Mouse (Mus musculus): ENCODE measurements around the gene Zgrf1. TPM values are rescaled to one million over a fixed set of nuclear protein-coding genes. Genes with fewer than 3 reads are reported as not detected.

The Zgrf1 gene
- total and polyA plus RNA-seq, 2 experiments from 2014 or later = 1.3 to 3.8 TPM

GRCm38 (mm10) chr3:127520300-127520699 lies 33.0 kb upstream of the Zgrf1 start:
- TF ChIP-seq CTCF (IDR thresholded peaks at IDR 0.05; ENCODE audit: low read depth) = no peak
- H3K9me3 ChIP-seq (ENCODE audit: low read length) = no peaks in the 10 kb centered on the region
- no peak overlapping the region for H3K4me2 ChIP-seq (ENCODE audit: low read depth)
- H3K27me3 ChIP-seq (ENCODE audit: insufficient read depth, low read length) = no peaks in the 10 kb centered on the region
- no peaks in the 10 kb centered on the region for H3K36me3 ChIP-seq (ENCODE audit: insufficient read depth)
- H3K27ac ChIP-seq (ENCODE audit: low read depth, low read length) = no peak overlapping the region
- no peak overlapping the region for H3K9ac ChIP-seq
- no peak overlapping the region for H3K4me3 ChIP-seq (ENCODE audit: low read depth, low read length)
- ATAC-seq (no peak), DNase-seq (no peak)
- no peaks in the 10 kb centered on the region for H3K4me1 ChIP-seq (ENCODE audit: insufficient read depth)
- 86% methylated on average over 6 of the region's 6 CpGs for WGBS

- no peaks in the 10 kb centered on the region for H3K9me3 ChIP-seq (ENCODE audit: low read length)
- TF ChIP-seq CTCF (IDR thresholded peaks at IDR 0.05; ENCODE audit: low read depth) = no peak
- no peak overlapping the region for H3K4me3 ChIP-seq (ENCODE audit: low read depth, low read length)
- H3K4me1 ChIP-seq (ENCODE audit: insufficient read depth) = no peaks in the 10 kb centered on the region
- H3K27me3 ChIP-seq (ENCODE audit: insufficient read depth, low read length) = no peaks in the 10 kb centered on the region
- ATAC-seq (no peak), DNase-seq (no peak)
- 79% methylated on average over 10 of the region's 10 CpGs for WGBS
- no peak overlapping the region for H3K9ac ChIP-seq
- H3K4me2 ChIP-seq (ENCODE audit: low read depth) = no peak overlapping the region
- no peak overlapping the region for H3K27ac ChIP-seq (ENCODE audit: low read depth, low read length)
- no peaks in the 10 kb centered on the region for H3K36me3 ChIP-seq (ENCODE audit: insufficient read depth)
Measured at GRCm38 (mm10) chr3:127521156-127521555, 32.1 kb upstream of the Zgrf1 start.

GRCm38 (mm10) chr3:127525188-127525819 lies 28.0 kb upstream of the Zgrf1 start:
- H3K4me1 ChIP-seq (ENCODE audit: insufficient read depth) = no peaks in the 10 kb centered on the region
- no peak overlapping the region for H3K4me3 ChIP-seq (ENCODE audit: low read depth, low read length)
- ATAC-seq (no peak), DNase-seq (no peak)
- no peak overlapping the region for H3K9ac ChIP-seq
- H3K9me3 ChIP-seq (ENCODE audit: low read length) = no peaks in the 10 kb centered on the region
- no peak overlapping the region for H3K4me2 ChIP-seq (ENCODE audit: low read depth)
- H3K27me3 ChIP-seq (ENCODE audit: insufficient read depth, low read length) = no peaks in the 10 kb centered on the region
- WGBS = 79% methylated on average over 8 of the region's 8 CpGs
- TF ChIP-seq CTCF (IDR thresholded peaks at IDR 0.05; ENCODE audit: low read depth) = no peak
- H3K27ac ChIP-seq (ENCODE audit: low read depth, low read length) = no peak overlapping the region
- no peaks in the 10 kb centered on the region for H3K36me3 ChIP-seq (ENCODE audit: insufficient read depth)

- ATAC-seq = no peak
- 66% methylated on average over 5 of the region's 5 CpGs for WGBS
- Histone ChIP-seq H3K27ac (ENCODE audit: low read depth, low read length) (no peak overlapping the region), H3K4me2 (ENCODE audit: low read depth) (no peak overlapping the region), H3K4me1 (ENCODE audit: insufficient read depth) (no peaks in the 10 kb centered on the region), H3K4me3 (ENCODE audit: low read depth, low read length) (no peak overlapping the region), H3K9ac (no peak overlapping the region), H3K36me3 (ENCODE audit: insufficient read depth) (no peaks in the 10 kb centered on the region), H3K27me3 (ENCODE audit: insufficient read depth, low read length) (no peaks in the 10 kb centered on the region), H3K9me3 (ENCODE audit: low read length) (no peaks in the 10 kb centered on the region)
- TF ChIP-seq CTCF (IDR thresholded peaks at IDR 0.05; ENCODE audit: low read depth) = no peak
- DNase-seq = peak; percentile 7
Measured at GRCm38 (mm10) chr3:127527465-127528034, 25.7 kb upstream of the Zgrf1 start.

GRCm38 (mm10) chr3:127529210-127529609 lies 24.1 kb upstream of the Zgrf1 start:
- Histone ChIP-seq H3K4me3 (ENCODE audit: low read depth, low read length) (no peak overlapping the region), H3K9ac (no peak overlapping the region), H3K27me3 (ENCODE audit: insufficient read depth, low read length) (no peaks in the 10 kb centered on the region), H3K4me1 (ENCODE audit: insufficient read depth) (no peaks in the 10 kb centered on the region), H3K9me3 (ENCODE audit: low read length) (no peaks in the 10 kb centered on the region), H3K27ac (ENCODE audit: low read depth, low read length) (no peak overlapping the region), H3K36me3 (ENCODE audit: insufficient read depth) (no peaks in the 10 kb centered on the region), H3K4me2 (ENCODE audit: low read depth) (no peak overlapping the region)
- TF ChIP-seq CTCF (IDR thresholded peaks at IDR 0.05; ENCODE audit: low read depth) = no peak
- 87% methylated on average over 3 of the region's 3 CpGs for WGBS
- DNase-seq (no peak), ATAC-seq (no peak)

- ATAC-seq (no peak), DNase-seq (no peak)
- Histone ChIP-seq H3K27me3 (ENCODE audit: insufficient read depth, low read length) (no peaks in the 10 kb centered on the region), H3K9me3 (ENCODE audit: low read length) (no peaks in the 10 kb centered on the region), H3K36me3 (ENCODE audit: insufficient read depth) (no peaks in the 10 kb centered on the region), H3K4me3 (ENCODE audit: low read depth, low read length) (no peak overlapping the region), H3K4me1 (ENCODE audit: insufficient read depth) (no peaks in the 10 kb centered on the region), H3K27ac (ENCODE audit: low read depth, low read length) (no peak overlapping the region), H3K9ac (no peak overlapping the region), H3K4me2 (ENCODE audit: low read depth) (no peak overlapping the region)
- WGBS = 71% methylated on average over 4 of the region's 4 CpGs
- no peak for TF ChIP-seq CTCF (IDR thresholded peaks at IDR 0.05; ENCODE audit: low read depth)
Measured at GRCm38 (mm10) chr3:127529824-127530223, 23.5 kb upstream of the Zgrf1 start.

- H3K36me3 ChIP-seq (ENCODE audit: insufficient read depth) = no peaks in the 10 kb centered on the region
- H3K27me3 ChIP-seq (ENCODE audit: insufficient read depth, low read length) = no peaks in the 10 kb centered on the region
- ATAC-seq = no peak
- no peaks in the 10 kb centered on the region for H3K4me1 ChIP-seq (ENCODE audit: insufficient read depth)
- no peak overlapping the region for H3K27ac ChIP-seq (ENCODE audit: low read depth, low read length)
- DNase-seq = no peak
- no peak overlapping the region for H3K9ac ChIP-seq
- WGBS = 9% methylated on average over 4 of the region's 4 CpGs
- no peaks in the 10 kb centered on the region for H3K9me3 ChIP-seq (ENCODE audit: low read length)
- H3K4me3 ChIP-seq (ENCODE audit: low read depth, low read length) = no peak overlapping the region
- no peak for TF ChIP-seq CTCF (IDR thresholded peaks at IDR 0.05; ENCODE audit: low read depth)
- no peak overlapping the region for H3K4me2 ChIP-seq (ENCODE audit: low read depth)
Measured at GRCm38 (mm10) chr3:127530293-127530692, 23.0 kb upstream of the Zgrf1 start.
